Mouse (Mus musculus): Measurements from ENCODE around the gene Chka.
A peak's percentile ranks its signal among the peaks of the same experiment; 100 is the strongest.

The Chka gene

GRCm38 (mm10) chr19:3846676-3847604 is 4.6 kb upstream of the Chka start:
- DNase-seq (ENCODE audit: low read depth, low spot score), result no peak

- no peak for DNase-seq (ENCODE audit: low read depth, low spot score)
Observed at GRCm38 (mm10) chr19:3847711-3848110, 3.9 kb upstream of the Chka start.

GRCm38 (mm10) chr19:3848207-3848808 is 3.3 kb upstream of the Chka start:
- no peak for DNase-seq (ENCODE audit: low read depth, low spot score)

- DNase-seq (ENCODE audit: low read depth, low spot score), result no peak
Observed at GRCm38 (mm10) chr19:3849251-3849650, 2.3 kb upstream of the Chka start.

GRCm38 (mm10) chr19:3850076-3850475 is 1.5 kb upstream of the Chka start:
- no peak for DNase-seq (ENCODE audit: low read depth, low spot score)

- peak; percentile 83 for DNase-seq (ENCODE audit: low read depth, low spot score)
Observed at GRCm38 (mm10) chr19:3850847-3851469, 615 bp upstream of the Chka start.

- DNase-seq (ENCODE audit: low read depth, low spot score), result peak; percentile 58
Observed at GRCm38 (mm10) chr19:3851979-3852681, 557 bp downstream of the Chka start.

GRCm38 (mm10) chr19:3853121-3853520 is 1.5 kb downstream of the Chka start:
- DNase-seq (ENCODE audit: low read depth, low spot score), result no peak

- DNase-seq (ENCODE audit: low read depth, low spot score), result peak; percentile 51
Observed at GRCm38 (mm10) chr19:3853891-3854290, 2.3 kb downstream of the Chka start.

- DNase-seq (ENCODE audit: low read depth, low spot score), result peak; percentile 40
Observed at GRCm38 (mm10) chr19:3855091-3855490, 3.5 kb downstream of the Chka start.

- DNase-seq (ENCODE audit: low read depth, low spot score), result no peak
Observed at GRCm38 (mm10) chr19:3855601-3856000, 4.0 kb downstream of the Chka start.

- no peak for DNase-seq (ENCODE audit: low read depth, low spot score)
Observed at GRCm38 (mm10) chr19:3857220-3857619, 5.6 kb downstream of the Chka start.

- no peak for DNase-seq (ENCODE audit: low read depth, low spot score)
Observed at GRCm38 (mm10) chr19:3862713-3863112, 11.1 kb downstream of the Chka start.

GRCm38 (mm10) chr19:3864960-3865359 is 13.4 kb downstream of the Chka start:
- no peak for DNase-seq (ENCODE audit: low read depth, low spot score)

GRCm38 (mm10) chr19:3868290-3868689 is 16.7 kb downstream of the Chka start:
- no peak for DNase-seq (ENCODE audit: low read depth, low spot score)

GRCm38 (mm10) chr19:3871468-3871867 is 19.9 kb downstream of the Chka start:
- DNase-seq (ENCODE audit: low read depth, low spot score), result no peak

GRCm38 (mm10) chr19:3872373-3872772 is 20.8 kb downstream of the Chka start:
- no peak for DNase-seq (ENCODE audit: low read depth, low spot score)

GRCm38 (mm10) chr19:3875045-3875444 is 23.5 kb downstream of the Chka start:
- DNase-seq (ENCODE audit: low read depth, low spot score), result no peak

- DNase-seq (ENCODE audit: low read depth, low spot score), result no peak
Observed at GRCm38 (mm10) chr19:3880054-3880848, 28.7 kb downstream of the Chka start.

- no peak for DNase-seq (ENCODE audit: low read depth, low spot score)
Observed at GRCm38 (mm10) chr19:3882214-3882613, 30.6 kb downstream of the Chka start.
